Mouse (Mus musculus) heart, postnatal 0 days (tissue): ENCODE results near the gene Tulp2. TPM values are rescaled to one million over a fixed set of nuclear protein-coding genes. Genes with fewer than 3 reads are reported as not detected.

Source experiments
- ATAC-seq: fragments of 200-750 bp; cut with Nextera tagmentation; 2 replicates; pipeline ENCODE4 v1.8.0; 2017; ENCODE audit warnings: low read depth, moderate number of reproducible peaks, moderate library complexity; ENCODE audit not compliant: insufficient read depth
- DNase-seq: peaks from one replicate; pipeline ENCODE4 v3.0.0-alpha.2; 2016; ENCODE audit warnings: low spot score
- H3K27ac ChIP-seq: fragments of 300-500 bp; sonication (generic); 2 replicates; pipeline ENCODE4 v1.5.1; 2014; ENCODE audit warnings: low read depth, mild to moderate bottlenecking
- H3K27me3 ChIP-seq: fragments of 300-500 bp; sonication (generic); 2 replicates; pipeline ENCODE4 v1.6.1; 2014; ENCODE audit warnings: low read length, mixed read lengths; ENCODE audit not compliant: control insufficient read depth, insufficient read depth
- H3K36me3 ChIP-seq: fragments of 300-500 bp; sonication (generic); replicated peaks from 2 replicates; pipeline ENCODE4 v1.6.1; 2014; ENCODE audit warnings: low read length, mixed read lengths; ENCODE audit not compliant: control insufficient read depth, insufficient read depth
- H3K4me1 ChIP-seq: fragments of 300-500 bp; sonication (generic); 2 replicates; pipeline ENCODE4 v1.6.1; 2014; ENCODE audit warnings: antibody characterized with exemption; ENCODE audit not compliant: control insufficient read depth, insufficient read depth
- H3K4me2 ChIP-seq: fragments of 300-500 bp; sonication (generic); 2 replicates; pipeline ENCODE4 v1.6.1; 2014; ENCODE audit warnings: low read depth, mild to moderate bottlenecking, low read length, moderate library complexity
- H3K4me3 ChIP-seq: fragments of 300-500 bp; sonication (generic); 2 replicates; pipeline ENCODE4 v1.5.1; 2014; ENCODE audit warnings: low read depth, low read length
- H3K9ac ChIP-seq: fragments of 300-500 bp; sonication (generic); replicated peaks from 2 replicates; pipeline ENCODE4 v1.6.1; 2014; ENCODE audit warnings: low read depth, low read length, mixed read lengths
- H3K9me3 ChIP-seq: fragments of 300-500 bp; sonication (generic); replicated peaks from 2 replicates; pipeline ENCODE4 v1.6.1; 2016; ENCODE audit warnings: low read length; ENCODE audit not compliant: control insufficient read depth
- CTCF ChIP-seq: IDR thresholded peaks from 2 replicates; pipeline ENCODE4 v1.5.1; 2016; ENCODE audit warnings: antibody characterized with exemption, control low read depth, low read depth
- EP300 ChIP-seq: IDR thresholded peaks from 2 replicates; pipeline ENCODE4 v1.6.1; 2016; ENCODE audit warnings: antibody characterized with exemption, low read depth
- WGBS: fragments of 180-500 bp; shearing (Covaris S2); extraction: QIAGEN DNeasy Blood & Tissue Kit; methylation state at CpG from one replicate; pipeline ENCODE4 v1.1.7; 2014; 5-methylcytosine and 5-hydroxymethylcytosine counted together
- polyA plus RNA-seq: library from polyadenylated mRNA; unstranded; fragments of >200 nt; fragmentation: Nextera tagmentation; extraction: Ambion mirVana; gene quantifications from 2 replicates; pipeline ENCODE4 v1.2.1, GENCODE M21; 2015
- total RNA-seq: library from RNA; depleted of rRNA; stranded (reverse); fragments of >200 nt; gene quantifications from 2 replicates; pipeline ENCODE4 v1.2.3, GENCODE M21; 2014; ENCODE audit warnings: low replicate concordance

Gene Tulp2
- total and polyA plus RNA-seq, 2 experiments from 2014 or later, result 0.20 TPM; not detected in 1

GRCm38 (mm10) chr7:45437046-45437445 is 44.6 kb upstream of the Tulp2 start:
- no peak overlapping the region for H3K4me3 ChIP-seq
- peaks cover 25% of the 10 kb centered on the region for H3K36me3 ChIP-seq
- H3K4me1 ChIP-seq, result peaks cover 29% of the 10 kb centered on the region
- H3K4me2 ChIP-seq, result no peak overlapping the region
- DNase-seq (no peak), ATAC-seq (no peak)
- no peak for TF ChIP-seq EP300
- TF ChIP-seq CTCF, result no peak
- H3K9ac ChIP-seq, result no peak overlapping the region
- no peak overlapping the region for H3K27ac ChIP-seq
- H3K9me3 ChIP-seq, result no peaks in the 10 kb centered on the region
- H3K27me3 ChIP-seq, result no peaks in the 10 kb centered on the region
- 50% methylated on average over 6 of the region's 6 CpGs for WGBS

- TF ChIP-seq CTCF (peak; percentile 32; the same call in 1 of the 2 replicates), EP300 (no peak)
- 39% methylated on average over 18 of the region's 19 CpGs for WGBS
- H3K4me1 ChIP-seq, result peaks cover 29% of the 10 kb centered on the region
- ATAC-seq (no peak), DNase-seq (no peak)
- no peak within 1 kb of the TSS for H3K9ac ChIP-seq
- H3K27ac ChIP-seq, result no peak within 1 kb of the TSS
- H3K36me3 ChIP-seq, result peaks cover 30% of the 10 kb centered on the region
- H3K9me3 ChIP-seq, result no peaks in the 10 kb centered on the region
- H3K4me2 ChIP-seq, result no peak within 1 kb of the TSS; the same call in 1 of the 2 replicates
- no peaks in the 10 kb centered on the region for H3K27me3 ChIP-seq
- H3K4me3 ChIP-seq, result no peak within 1 kb of the TSS
Measured at GRCm38 (mm10) chr7:45437521-45438276, 44.0 kb upstream of the Tulp2 start, which contains the start of gene Ruvbl2. Gene Ruvbl2, minus strand, starts transcription at chr7:45438096.

DNA sequence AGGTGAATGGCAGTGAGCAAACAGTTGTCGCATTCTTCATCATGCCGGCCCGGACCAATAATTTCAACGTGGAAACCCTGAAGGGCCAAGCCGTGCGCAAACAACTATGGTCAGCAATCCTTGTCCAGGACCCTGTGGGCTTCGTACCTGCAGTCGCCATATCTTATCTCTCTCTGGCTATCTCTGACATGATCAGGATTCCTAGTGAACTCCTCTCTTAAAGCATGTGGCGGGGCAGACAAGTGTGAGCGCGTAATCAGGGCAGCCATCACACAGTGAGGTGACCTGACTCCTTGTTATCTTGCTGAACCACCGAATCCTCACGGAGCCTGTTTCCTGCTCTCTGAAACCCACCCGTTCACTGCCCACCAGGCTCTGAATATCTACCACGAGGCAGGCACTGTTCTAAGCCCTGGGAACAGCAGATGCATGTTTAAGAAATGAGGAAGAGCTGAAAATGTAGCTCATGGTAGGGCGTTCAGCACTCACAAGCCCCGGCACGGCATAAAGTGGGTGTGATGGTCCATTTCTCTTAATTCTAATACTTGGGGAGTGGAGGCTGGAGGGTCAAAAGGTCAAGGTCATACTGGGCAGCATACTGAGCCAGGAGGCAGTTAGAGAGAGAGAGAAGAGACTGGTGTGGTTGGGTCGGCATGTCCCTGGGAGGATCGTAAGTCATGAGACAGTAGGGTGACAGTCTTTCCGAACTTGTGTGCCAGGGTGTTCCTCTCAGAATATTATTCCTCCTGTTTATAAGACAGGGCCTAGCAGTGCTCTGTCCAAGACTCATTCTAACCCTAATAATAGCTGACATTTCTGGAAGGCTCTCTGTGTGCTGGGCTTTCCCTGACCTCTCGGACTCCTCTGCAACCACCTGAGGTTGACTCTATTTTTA is 37.9 kb upstream of the Tulp2 start:
- H3K9ac ChIP-seq, result no peak overlapping the region
- no peak overlapping the region for H3K27ac ChIP-seq
- no peaks in the 10 kb centered on the region for H3K9me3 ChIP-seq
- TF ChIP-seq EP300, result no peak
- no peak for TF ChIP-seq CTCF
- H3K4me3 ChIP-seq, result no peak overlapping the region
- WGBS, result 76% methylated on average over 22 of the region's 22 CpGs
- H3K27me3 ChIP-seq, result no peaks in the 10 kb centered on the region
- H3K36me3 ChIP-seq, result peaks cover 79% of the 10 kb centered on the region
- ATAC-seq (no peak), DNase-seq (no peak)
- no peak overlapping the region for H3K4me2 ChIP-seq
- no peaks in the 10 kb centered on the region for H3K4me1 ChIP-seq

DNA sequence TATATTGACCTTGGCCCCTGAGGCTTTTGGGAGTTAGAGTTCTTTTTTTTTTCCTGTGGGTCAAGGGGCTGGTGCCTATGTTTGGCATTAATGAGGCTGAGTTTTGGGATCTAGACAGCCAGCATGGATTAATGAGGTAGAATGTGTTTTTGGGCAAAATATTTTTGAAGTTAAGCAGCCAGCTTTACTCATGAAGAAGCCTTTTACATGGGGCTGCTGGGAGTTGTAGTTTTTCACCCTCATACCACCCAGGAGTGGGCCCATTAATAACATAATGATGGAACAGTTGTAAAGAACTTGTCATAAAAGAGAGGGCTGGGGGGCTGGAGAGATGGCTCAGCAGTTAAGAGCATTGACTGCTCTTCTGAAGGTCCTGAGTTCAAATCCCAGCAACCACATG is 35.1 kb upstream of the Tulp2 start:
- Histone ChIP-seq H3K9ac (no peak overlapping the region), H3K9me3 (no peaks in the 10 kb centered on the region), H3K4me2 (no peak overlapping the region), H3K4me3 (no peak overlapping the region), H3K27ac (no peak overlapping the region), H3K27me3 (no peaks in the 10 kb centered on the region), H3K4me1 (no peaks in the 10 kb centered on the region), H3K36me3 (peaks cover 70% of the 10 kb centered on the region)
- ATAC-seq (no peak), DNase-seq (no peak)
- TF ChIP-seq CTCF (no peak), EP300 (no peak)

DNA sequence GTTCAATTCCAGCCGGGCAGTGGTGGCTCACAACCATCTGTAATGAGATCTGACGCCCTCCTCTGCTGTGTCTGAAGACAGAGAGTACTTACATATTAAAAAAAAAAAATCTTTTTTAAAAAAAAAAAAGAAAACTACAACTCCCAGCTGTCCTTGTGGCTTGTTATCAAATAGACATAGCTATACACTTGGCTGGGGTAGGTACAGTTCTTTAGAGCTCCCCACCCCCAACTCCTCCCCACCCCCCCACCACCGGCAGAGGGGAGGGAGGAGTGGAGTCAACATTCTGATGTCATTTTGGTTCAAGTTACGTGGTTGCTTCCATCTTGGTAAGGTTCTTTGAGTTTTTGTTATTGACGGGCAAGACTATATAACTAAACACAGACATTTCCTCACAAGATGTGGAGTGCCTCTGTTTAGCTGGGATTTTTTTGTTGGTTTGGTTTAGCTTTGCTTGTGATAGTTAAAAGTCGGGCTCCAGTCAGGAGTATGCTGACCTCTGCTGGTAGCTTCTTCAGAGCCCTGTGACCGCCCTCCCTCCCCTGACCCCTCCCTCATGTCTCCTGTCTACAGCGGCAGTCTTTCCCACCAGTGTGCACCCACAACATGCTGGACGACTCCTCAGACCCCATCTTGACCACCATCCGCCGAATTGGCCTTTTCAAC is 34.2 kb upstream of the Tulp2 start:
- WGBS, result 31% methylated on average over 11 of the region's 11 CpGs
- DNase-seq (peak; percentile 74), ATAC-seq (peak; percentile 61)
- Histone ChIP-seq H3K9ac (0 out of 2 replicates have a peak overlapping the region, but pooled peaks have one; percentile 22), H3K27ac (no peak overlapping the region), H3K27me3 (no peaks in the 10 kb centered on the region), H3K4me1 (no peaks in the 10 kb centered on the region), H3K9me3 (no peaks in the 10 kb centered on the region), H3K4me2 (no peak overlapping the region), H3K36me3 (peaks cover 73% of the 10 kb centered on the region), H3K4me3 (no peak overlapping the region)
- TF ChIP-seq CTCF (peak; percentile 58), EP300 (no peak)
